Mouse (Mus musculus): Measurements from ENCODE around the gene Gm6176. TPM values are rescaled to one million over a fixed set of nuclear protein-coding genes. Genes with fewer than 3 reads are reported as not detected.
"Not testable (repeated sequence)": the region's sequence is repeated elsewhere in the genome, so short reads cannot be mapped to it uniquely, and the experiment has no call there.

Gene Gm6176
- total RNA-seq (2014; rRNA removed) (not detected in 2 replicates), polyA plus RNA-seq (2015; fragmentation: Nextera tagmentation; extraction: Ambion mirVana) (not detected in 2 replicates)

DNA sequence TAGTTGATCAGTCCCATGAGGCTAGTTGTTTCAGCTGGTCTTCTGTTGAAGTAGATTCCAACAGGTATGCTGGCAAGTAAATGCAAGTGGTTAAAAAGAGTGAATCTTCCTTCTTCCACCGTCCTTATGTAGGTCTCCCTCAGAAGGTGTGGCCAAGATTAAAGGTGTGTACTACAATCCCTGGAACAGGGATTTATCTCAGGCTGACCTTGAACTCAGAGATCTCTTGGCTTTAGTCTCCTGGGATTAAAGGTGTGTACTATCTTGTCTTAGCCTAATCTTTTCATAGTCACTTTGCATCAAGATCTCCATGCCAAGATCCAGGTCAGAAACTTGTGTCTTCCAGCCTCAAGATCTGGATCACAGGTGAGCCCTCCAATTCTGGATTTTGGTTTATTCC lies at the start of gene Gm6176:
Gm6176 (minus strand) TSS at position 101 of the 400 bp plus-strand sequence.
- H3K36me3 ChIP-seq (ENCODE audit: insufficient read depth, low read length); DNase-seq (ENCODE audit: low spot score); H3K9me3 ChIP-seq (ENCODE audit: low read length); H3K4me3 ChIP-seq (ENCODE audit: low read length); H3K9ac ChIP-seq (replicated peaks; ENCODE audit: low read length); H3K27ac ChIP-seq; ATAC-seq; H3K4me1 ChIP-seq (ENCODE audit: insufficient read depth, low read length); H3K4me2 ChIP-seq (ENCODE audit: low read depth, low read length); H3K27me3 ChIP-seq (ENCODE audit: insufficient read depth, low read length): not testable (repeated sequence)
- no CpG with 5 or more reads among the region's 1 CpGs for WGBS

DNA sequence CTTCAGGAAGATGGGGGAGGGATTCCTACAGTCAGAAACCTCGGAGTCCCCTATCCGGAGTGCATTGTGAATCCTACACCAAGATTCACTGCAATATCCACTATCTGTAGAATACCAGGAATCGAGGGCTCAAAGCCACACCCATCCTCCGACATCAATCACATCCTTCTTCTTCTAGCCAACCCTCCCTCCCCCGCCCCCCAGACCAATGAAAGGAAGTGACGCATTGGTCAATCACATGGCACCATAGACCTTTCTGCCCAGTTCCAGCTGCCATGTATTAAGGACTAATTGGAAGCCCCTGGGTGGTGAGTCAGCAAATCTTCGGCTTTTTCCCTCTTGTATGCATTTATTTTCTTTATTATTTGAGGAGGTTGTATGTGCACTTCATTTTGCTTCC lies 12.7 kb upstream of the Gm6176 start, which contains the start of gene Vmn1r139:
Vmn1r139 (plus strand) TSS at position 301 of the 400 bp plus-strand sequence.
- not testable (repeated sequence) for H3K27ac ChIP-seq; H3K36me3 ChIP-seq (ENCODE audit: insufficient read depth, low read length); H3K4me3 ChIP-seq (ENCODE audit: low read length); H3K4me2 ChIP-seq (ENCODE audit: low read depth, low read length); H3K9ac ChIP-seq (replicated peaks; ENCODE audit: low read length); H3K9me3 ChIP-seq (ENCODE audit: low read length); H3K27me3 ChIP-seq (ENCODE audit: insufficient read depth, low read length); DNase-seq (ENCODE audit: low spot score); ATAC-seq; H3K4me1 ChIP-seq (ENCODE audit: insufficient read depth, low read length)
- no CpG with 5 or more reads among the region's 7 CpGs for WGBS

DNA sequence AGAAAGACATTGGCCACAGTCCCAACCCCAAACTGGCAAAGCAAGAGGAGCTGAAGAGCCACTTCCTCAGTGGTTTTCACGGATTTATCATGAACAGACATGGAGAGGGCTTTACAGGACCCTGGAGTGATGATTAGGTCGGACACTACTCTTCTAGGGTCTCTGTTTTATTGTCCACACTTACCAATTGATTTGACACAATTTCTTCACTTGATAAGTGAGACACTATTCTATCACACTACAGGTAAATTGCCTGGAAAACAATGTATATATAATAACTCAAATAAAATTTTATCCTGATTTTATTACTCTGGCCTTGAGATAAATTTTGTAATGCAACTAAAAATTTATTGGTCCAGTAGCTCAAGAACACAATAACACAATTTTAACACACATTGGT lies 27.3 kb downstream of the Gm6176 start, which contains the start of gene Vmn1r138:
Vmn1r138 (minus strand) TSS at position 101 of the 400 bp plus-strand sequence.
- DNase-seq (ENCODE audit: low spot score); H3K27me3 ChIP-seq (ENCODE audit: insufficient read depth, low read length); ATAC-seq; H3K36me3 ChIP-seq (ENCODE audit: insufficient read depth, low read length); H3K27ac ChIP-seq; H3K9me3 ChIP-seq (ENCODE audit: low read length); H3K4me1 ChIP-seq (ENCODE audit: insufficient read depth, low read length); H3K4me2 ChIP-seq (ENCODE audit: low read depth, low read length); H3K4me3 ChIP-seq (ENCODE audit: low read length); H3K9ac ChIP-seq (replicated peaks; ENCODE audit: low read length): not testable (repeated sequence)
- no CpG with 5 or more reads among the region's 2 CpGs for WGBS

Other genes starting within 250 kb of the Gm6176 start
- gene Vmn1r135, start 224.0 kb downstream of the Gm6176 start, total RNA-seq (2014; rRNA removed): not detected in 2 replicates
- not detected in 2 replicates for gene Vmn1r135, start 224.0 kb downstream of the Gm6176 start, polyA plus RNA-seq (2015; fragmentation: Nextera tagmentation; extraction: Ambion mirVana)
- not detected in 2 replicates for gene Gm5725, start 212.0 kb downstream of the Gm6176 start, total RNA-seq (2014; rRNA removed)
- gene Gm5725, start 212.0 kb downstream of the Gm6176 start, polyA plus RNA-seq (2015; fragmentation: Nextera tagmentation; extraction: Ambion mirVana): not detected in 2 replicates
- not detected in 2 replicates for gene Gm5891, start 135.0 kb downstream of the Gm6176 start, total RNA-seq (2014; rRNA removed)
- not detected in 2 replicates for gene Gm5891, start 135.0 kb downstream of the Gm6176 start, polyA plus RNA-seq (2015; fragmentation: Nextera tagmentation; extraction: Ambion mirVana)
- gene Vmn1r137, start 61.7 kb downstream of the Gm6176 start, total RNA-seq (2014; rRNA removed): not detected in 2 replicates
- gene Vmn1r137, start 61.7 kb downstream of the Gm6176 start, polyA plus RNA-seq (2015; fragmentation: Nextera tagmentation; extraction: Ambion mirVana): not detected in 2 replicates
- not detected in 2 replicates for gene Vmn1r138, start 27.4 kb downstream of the Gm6176 start, total RNA-seq (2014; rRNA removed)
- not detected in 2 replicates for gene Vmn1r138, start 27.4 kb downstream of the Gm6176 start, polyA plus RNA-seq (2015; fragmentation: Nextera tagmentation; extraction: Ambion mirVana)
- not detected in 2 replicates for gene Vmn1r139, start 12.8 kb upstream of the Gm6176 start, total RNA-seq (2014; rRNA removed)
- not detected in 2 replicates for gene Vmn1r139, start 12.8 kb upstream of the Gm6176 start, polyA plus RNA-seq (2015; fragmentation: Nextera tagmentation; extraction: Ambion mirVana)
- not detected in 2 replicates for gene Gm16451, start 61.9 kb upstream of the Gm6176 start, total RNA-seq (2014; rRNA removed)
- gene Gm16451, start 61.9 kb upstream of the Gm6176 start, polyA plus RNA-seq (2015; fragmentation: Nextera tagmentation; extraction: Ambion mirVana): not detected in 2 replicates
- gene Gm10666, start 78.4 kb upstream of the Gm6176 start, total RNA-seq (2014; rRNA removed): not detected in 2 replicates
- not detected in 2 replicates for gene Gm10666, start 78.4 kb upstream of the Gm6176 start, polyA plus RNA-seq (2015; fragmentation: Nextera tagmentation; extraction: Ambion mirVana)
- gene Vmn1r142, start 107.7 kb upstream of the Gm6176 start, total RNA-seq (2014; rRNA removed): not detected in 2 replicates
- not detected in 2 replicates for gene Vmn1r142, start 107.7 kb upstream of the Gm6176 start, polyA plus RNA-seq (2015; fragmentation: Nextera tagmentation; extraction: Ambion mirVana)
- gene Vmn1r143, start 133.1 kb upstream of the Gm6176 start, total RNA-seq (2014; rRNA removed): not detected in 2 replicates
- not detected in 2 replicates for gene Vmn1r143, start 133.1 kb upstream of the Gm6176 start, polyA plus RNA-seq (2015; fragmentation: Nextera tagmentation; extraction: Ambion mirVana)
- not detected in 2 replicates for gene Gm8653, start 145.0 kb upstream of the Gm6176 start, total RNA-seq (2014; rRNA removed)
- gene Gm8653, start 145.0 kb upstream of the Gm6176 start, polyA plus RNA-seq (2015; fragmentation: Nextera tagmentation; extraction: Ambion mirVana): not detected in 2 replicates
- gene Gm8453, start 173.2 kb upstream of the Gm6176 start, total RNA-seq (2014; rRNA removed): not detected in 2 replicates
- gene Gm8453, start 173.2 kb upstream of the Gm6176 start, polyA plus RNA-seq (2015; fragmentation: Nextera tagmentation; extraction: Ambion mirVana): not detected in 2 replicates